ENCODE assay signal across 8 mouse cellular contexts in the genomic region with DNA sequence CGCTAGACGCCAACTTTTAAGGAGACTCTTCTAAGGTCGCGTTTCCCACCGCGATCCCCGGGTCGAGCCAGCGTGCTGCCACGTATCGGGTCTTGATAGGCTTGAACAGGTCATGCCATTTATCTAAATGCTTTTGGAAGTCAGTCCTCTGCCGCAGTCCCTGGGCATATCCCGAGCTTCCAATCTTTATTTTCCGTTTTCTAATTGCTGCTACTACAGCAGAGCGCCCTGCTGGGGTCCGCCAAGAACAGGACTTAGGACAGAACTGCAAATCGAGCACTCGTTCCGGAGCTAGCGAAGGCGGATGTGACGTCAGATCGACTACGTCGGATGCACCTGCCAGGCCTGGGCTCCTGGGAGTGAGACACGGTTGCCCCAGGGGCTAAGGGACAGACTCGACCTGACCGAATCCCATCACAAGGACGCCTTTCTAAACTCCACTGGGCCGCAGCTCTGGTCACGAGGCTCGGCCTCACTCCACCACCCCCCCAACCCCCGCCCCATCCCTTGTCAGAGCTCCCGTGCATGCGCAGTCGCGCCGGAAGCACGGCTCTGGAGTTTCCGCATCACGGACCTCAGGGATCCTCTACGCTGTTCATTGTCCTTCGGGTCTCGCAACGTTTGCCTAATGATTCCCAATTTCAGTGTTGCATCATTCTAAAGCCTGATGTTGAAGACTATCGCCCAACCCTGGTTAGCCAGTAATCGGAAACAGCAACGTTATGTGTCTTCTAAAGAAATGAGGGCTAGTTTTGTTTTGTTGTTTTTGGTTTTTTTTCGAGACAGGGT. TPM values are rescaled to one million over a fixed set of nuclear protein-coding genes. Genes with fewer than 3 reads are reported as not detected.
DNase-seq lines count a peak whose midpoint lies in the region; ATAC-seq lines count a peak whose summit lies in the region.

No protein-coding gene starts in this region.

- peak overlapping the region; percentile 57 for H3K4me3 ChIP-seq in forebrain, embryonic 10.5 days
- H3K4me3 ChIP-seq in heart, embryonic 15.5 days: peak overlapping the region; percentile 56
- peak overlapping the region; percentile 77 for H3K4me3 ChIP-seq in liver, embryonic 15.5 days (replicated peaks)
- H3K4me3 ChIP-seq in neural tube, embryonic 12.5 days: peak overlapping the region; percentile 48

- H3K9me3 ChIP-seq in forebrain, embryonic 10.5 days: peaks cover 6% of the 10 kb centered on the region; the same call in 1 of the 2 replicates
- H3K9me3 ChIP-seq in heart, embryonic 15.5 days (replicated peaks): no peaks in the 10 kb centered on the region
- no peaks in the 10 kb centered on the region for H3K9me3 ChIP-seq in liver, embryonic 15.5 days (replicated peaks)
- no peaks in the 10 kb centered on the region for H3K9me3 ChIP-seq in neural tube, embryonic 12.5 days

- peak overlapping the region; percentile 61 for H3K9ac ChIP-seq in heart, embryonic 15.5 days
- peak overlapping the region; percentile 67 for H3K9ac ChIP-seq in liver, embryonic 15.5 days
- peak overlapping the region; percentile 65 for H3K9ac ChIP-seq in neural tube, embryonic 12.5 days

- DNase-seq in CD8-positive naive resting alpha-beta T cell, adult 2 months (ENCODE audit: low read depth in 2 of 2, low spot score in 2 of 2): peak; percentile 81 to 88
- DNase-seq in c-Kit-positive CD71-negative TER-119-negative erythroid progenitor cells, embryonic 14.5 days (ENCODE audit: low read depth): peak; percentile 86
- DNase-seq in forebrain, embryonic 10.5 days (ENCODE audit: extremely low spot score, low spot score): peak; percentile 94
- DNase-seq in kidney, postnatal 36 days: peak; percentile 93 to 95
- DNase-seq in telencephalon, adult 2 months (ENCODE audit: low read depth, low spot score): peak; percentile 92

- H3K4me1 ChIP-seq in forebrain, embryonic 10.5 days: peaks cover 26% of the 10 kb centered on the region
- peaks cover 9% of the 10 kb centered on the region for H3K4me1 ChIP-seq in heart, embryonic 15.5 days (replicated peaks)
- H3K4me1 ChIP-seq in liver, embryonic 15.5 days (replicated peaks): peaks cover 41% of the 10 kb centered on the region
- H3K4me1 ChIP-seq in neural tube, embryonic 12.5 days: no peaks in the 10 kb centered on the region

- peak; percentile 92 for ATAC-seq in heart, embryonic 15.5 days (replicated peaks; ENCODE audit: insufficient number of reproducible peaks, insufficient read depth, low FRiP score, low read depth)
- ATAC-seq in liver, embryonic 15.5 days (ENCODE audit: insufficient read depth): peak; percentile 92
- peak; percentile 96 for ATAC-seq in neural tube, embryonic 12.5 days (ENCODE audit: low FRiP score, low read depth)

- peaks cover 35% of the 10 kb centered on the region for H3K36me3 ChIP-seq in forebrain, embryonic 10.5 days (replicated peaks)
- peaks cover 15% of the 10 kb centered on the region for H3K36me3 ChIP-seq in heart, embryonic 15.5 days
- peaks cover 26% of the 10 kb centered on the region for H3K36me3 ChIP-seq in liver, embryonic 15.5 days (replicated peaks)
- H3K36me3 ChIP-seq in neural tube, embryonic 12.5 days: peaks cover 13% of the 10 kb centered on the region

- H3K27ac ChIP-seq in forebrain, embryonic 10.5 days: peak overlapping the region; percentile 97
- H3K27ac ChIP-seq in heart, embryonic 15.5 days: peak overlapping the region; percentile 92
- peak overlapping the region; percentile 92 for H3K27ac ChIP-seq in liver, embryonic 15.5 days (replicated peaks)
- peak overlapping the region; percentile 96 for H3K27ac ChIP-seq in neural tube, embryonic 12.5 days

- peak overlapping the region; percentile 71 for H3K4me2 ChIP-seq in heart, embryonic 15.5 days
- H3K4me2 ChIP-seq in liver, embryonic 15.5 days: peak overlapping the region; percentile 87
- peak overlapping the region; percentile 69 for H3K4me2 ChIP-seq in neural tube, embryonic 12.5 days (replicated peaks)

- H3K27me3 ChIP-seq in forebrain, embryonic 10.5 days (ENCODE audit: poor library complexity, severe bottlenecking): no peaks in the 10 kb centered on the region
- no peaks in the 10 kb centered on the region for H3K27me3 ChIP-seq in heart, embryonic 15.5 days
- H3K27me3 ChIP-seq in liver, embryonic 15.5 days: no peaks in the 10 kb centered on the region
- no peaks in the 10 kb centered on the region for H3K27me3 ChIP-seq in neural tube, embryonic 12.5 days (replicated peaks)

- WGBS in forebrain, embryonic 10.5 days: 2% methylated on average over 49 of the region's 49 CpGs
- WGBS in heart, embryonic 15.5 days: 2% methylated on average over 49 of the region's 49 CpGs
- 1% methylated on average over 49 of the region's 49 CpGs for WGBS in liver, embryonic 15.5 days (ENCODE audit: insufficient replicate concordance)
- WGBS in neural tube, embryonic 12.5 days: 2% methylated on average over 49 of the region's 49 CpGs

RNA-seq across cellular contexts. Expression of gene Anp32e, which starts 21.9 kb away (rescaled TPM):
- 421 and 423 TPM in 2 replicates for polyA plus RNA-seq in forebrain, embryonic 10.5 days (2016; fragmentation: Nextera tagmentation; extraction: Ambion mirVana)
- 183 and 187 TPM in 2 replicates for polyA plus RNA-seq in heart, embryonic 15.5 days (2015; fragmentation: Nextera tagmentation; extraction: Ambion mirVana)
- 117 and 129 TPM in 2 replicates for polyA plus RNA-seq in liver, embryonic 15.5 days (2015; fragmentation: Nextera tagmentation; extraction: Ambion mirVana)
- polyA plus RNA-seq in neural tube, embryonic 12.5 days (2016; fragmentation: Nextera tagmentation; extraction: Ambion mirVana): 277 and 278 TPM in 2 replicates

RNA-seq across cellular contexts. Expression of gene Plekho1, which starts 44.8 kb away (rescaled TPM):
- polyA plus RNA-seq in forebrain, embryonic 10.5 days (2016; fragmentation: Nextera tagmentation; extraction: Ambion mirVana): 66.0 and 69.1 TPM in 2 replicates
- polyA plus RNA-seq in heart, embryonic 15.5 days (2015; fragmentation: Nextera tagmentation; extraction: Ambion mirVana): 64.3 and 69.6 TPM in 2 replicates
- polyA plus RNA-seq in liver, embryonic 15.5 days (2015; fragmentation: Nextera tagmentation; extraction: Ambion mirVana): 5.9 and 6.6 TPM in 2 replicates
- polyA plus RNA-seq in neural tube, embryonic 12.5 days (2016; fragmentation: Nextera tagmentation; extraction: Ambion mirVana): 90.0 and 91.9 TPM in 2 replicates

RNA-seq across cellular contexts. Expression of gene Car14, which starts 46.5 kb away (rescaled TPM):
- 98.8 and 119 TPM in 2 replicates for polyA plus RNA-seq in forebrain, embryonic 10.5 days (2016; fragmentation: Nextera tagmentation; extraction: Ambion mirVana)
- 46.9 and 55.7 TPM in 2 replicates for polyA plus RNA-seq in heart, embryonic 15.5 days (2015; fragmentation: Nextera tagmentation; extraction: Ambion mirVana)
- polyA plus RNA-seq in liver, embryonic 15.5 days (2015; fragmentation: Nextera tagmentation; extraction: Ambion mirVana): 11.8 and 15.6 TPM in 2 replicates
- polyA plus RNA-seq in neural tube, embryonic 12.5 days (2016; fragmentation: Nextera tagmentation; extraction: Ambion mirVana): 8.6 and 9.3 TPM in 2 replicates

RNA-seq across cellular contexts. Expression of gene Aph1a, which starts 57.2 kb away (rescaled TPM):
- polyA plus RNA-seq in forebrain, embryonic 10.5 days (2016; fragmentation: Nextera tagmentation; extraction: Ambion mirVana): 28.7 and 29.2 TPM in 2 replicates
- 33.3 and 35.8 TPM in 2 replicates for polyA plus RNA-seq in heart, embryonic 15.5 days (2015; fragmentation: Nextera tagmentation; extraction: Ambion mirVana)
- 11.8 and 13.3 TPM in 2 replicates for polyA plus RNA-seq in liver, embryonic 15.5 days (2015; fragmentation: Nextera tagmentation; extraction: Ambion mirVana)
- 26.9 and 36.5 TPM in 2 replicates for polyA plus RNA-seq in neural tube, embryonic 12.5 days (2016; fragmentation: Nextera tagmentation; extraction: Ambion mirVana)

RNA-seq across cellular contexts. Expression of gene BC028528, which starts 59.2 kb away (rescaled TPM):
- 7.2 and 7.6 TPM in 2 replicates for polyA plus RNA-seq in forebrain, embryonic 10.5 days (2016; fragmentation: Nextera tagmentation; extraction: Ambion mirVana)
- 38.4 and 43.5 TPM in 2 replicates for polyA plus RNA-seq in heart, embryonic 15.5 days (2015; fragmentation: Nextera tagmentation; extraction: Ambion mirVana)
- polyA plus RNA-seq in liver, embryonic 15.5 days (2015; fragmentation: Nextera tagmentation; extraction: Ambion mirVana): 6.6 and 7.0 TPM in 2 replicates
- 13.1 and 13.5 TPM in 2 replicates for polyA plus RNA-seq in neural tube, embryonic 12.5 days (2016; fragmentation: Nextera tagmentation; extraction: Ambion mirVana)

Comparison
In these comparisons a context has a peak if more than half of its experiments do, and no peak if none do; other contexts are left out.
1. Peak in every context shown above with its lines: DNase-seq, ATAC-seq, H3K4me3 ChIP-seq and H3K27ac ChIP-seq.